Mouse (Mus musculus): ENCODE data around the gene Sap18b. TPM values are rescaled to one million over a fixed set of nuclear protein-coding genes. Genes with fewer than 3 reads are reported as not detected.
"Not testable (repeated sequence)": the region's sequence is repeated elsewhere in the genome, so short reads cannot be mapped to it uniquely, and the experiment has no call there.

Gene Sap18b
- polyA plus RNA-seq, 1 experiment from 2014 or later, result 360 TPM

DNA sequence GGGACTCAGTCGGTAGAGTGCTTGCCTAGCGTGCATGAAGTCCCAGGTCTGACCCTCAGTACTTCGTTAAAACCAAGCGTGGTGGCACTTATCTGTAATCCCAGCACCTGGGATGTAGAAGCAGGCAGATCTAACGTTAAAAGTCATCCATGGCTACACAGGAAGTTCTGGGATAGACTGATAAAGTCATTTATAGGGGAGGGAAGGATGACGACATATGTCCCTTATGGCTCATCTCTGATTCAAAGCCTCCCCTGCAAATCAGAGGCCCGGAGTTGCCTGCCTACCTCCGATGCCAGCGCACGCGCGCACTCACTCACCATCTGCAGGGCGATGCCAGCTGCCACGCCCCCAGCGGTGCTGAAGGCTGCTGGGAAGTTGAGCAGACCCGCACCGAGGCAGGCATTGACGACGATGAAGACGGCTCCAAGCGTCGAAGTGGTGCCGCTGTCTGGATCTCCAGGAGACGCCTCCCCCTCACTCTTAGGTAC, 23.0 kb downstream of the Sap18b start:
- Histone ChIP-seq H3K9me3 (ENCODE audit: control insufficient read depth, low read depth, low read length) (no peaks in the 10 kb centered on the region), H3K4me1 (ENCODE audit: control insufficient read depth, insufficient read depth, low read length) (peaks cover 6% of the 10 kb centered on the region; the same call in 1 of the 2 replicates), H3K4me2 (replicated peaks; ENCODE audit: low read depth, low read length) (no peak overlapping the region), H3K4me3 (ENCODE audit: low read depth, low read length) (no peak overlapping the region), H3K27me3 (ENCODE audit: control insufficient read depth, insufficient read depth, low read length) (no peaks in the 10 kb centered on the region), H3K9ac (replicated peaks; ENCODE audit: low read depth, low read length) (no peak overlapping the region), H3K36me3 (ENCODE audit: control insufficient read depth, insufficient read depth, low read length) (peaks cover 12% of the 10 kb centered on the region; the same call in 1 of the 2 replicates), H3K27ac (ENCODE audit: low read length) (no peak overlapping the region)
- 83% methylated on average over 24 of the region's 24 CpGs for WGBS
- no peak for ATAC-seq (ENCODE audit: insufficient number of reproducible peaks, insufficient read depth, low FRiP score, low read depth)

DNA sequence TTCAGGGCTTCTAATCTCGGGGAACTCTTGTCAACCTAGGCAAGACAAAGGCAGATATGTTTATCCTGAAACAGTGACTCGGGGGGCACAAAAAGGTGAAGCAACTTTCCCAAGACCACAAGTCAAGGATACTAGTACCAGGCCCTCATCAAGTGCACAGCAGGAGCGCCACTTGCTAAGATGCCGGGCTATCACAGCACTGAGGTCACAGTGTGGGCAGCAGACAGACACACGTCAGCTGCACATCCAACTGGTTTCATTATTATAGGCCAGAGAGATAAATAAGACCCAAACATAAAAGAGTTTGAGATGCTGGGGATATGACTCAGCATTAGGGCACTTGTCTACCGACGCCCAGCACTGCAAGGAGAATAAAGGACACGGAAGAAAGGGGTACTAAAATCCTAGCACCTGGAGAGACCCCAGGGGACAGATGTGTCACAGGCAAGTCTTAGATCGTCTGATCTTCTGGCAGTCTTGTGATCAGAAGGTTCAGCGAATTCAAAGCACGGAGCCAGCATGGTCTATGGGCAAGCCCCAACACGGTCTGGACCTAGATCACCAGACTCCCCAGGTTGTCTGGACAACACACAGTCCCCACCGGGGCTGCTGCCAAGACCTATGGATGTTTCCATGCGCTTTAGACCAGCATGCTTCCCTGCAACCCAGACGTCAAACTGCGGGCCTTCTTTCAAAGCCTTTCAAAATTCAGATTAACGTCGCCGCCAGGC, 23.8 kb downstream of the Sap18b start:
- ATAC-seq (ENCODE audit: insufficient number of reproducible peaks, insufficient read depth, low FRiP score, low read depth), result no peak
- Histone ChIP-seq H3K9ac (replicated peaks; ENCODE audit: low read depth, low read length) (no peak overlapping the region), H3K4me1 (ENCODE audit: control insufficient read depth, insufficient read depth, low read length) (peaks cover 6% of the 10 kb centered on the region; the same call in 1 of the 2 replicates), H3K36me3 (ENCODE audit: control insufficient read depth, insufficient read depth, low read length) (peaks cover 12% of the 10 kb centered on the region; the same call in 1 of the 2 replicates), H3K9me3 (ENCODE audit: control insufficient read depth, low read depth, low read length) (no peaks in the 10 kb centered on the region), H3K4me3 (ENCODE audit: low read depth, low read length) (no peak overlapping the region), H3K27me3 (ENCODE audit: control insufficient read depth, insufficient read depth, low read length) (no peaks in the 10 kb centered on the region), H3K27ac (ENCODE audit: low read length) (no peak overlapping the region), H3K4me2 (replicated peaks; ENCODE audit: low read depth, low read length) (no peak overlapping the region)
- WGBS, result 90% methylated on average over 19 of the region's 19 CpGs

DNA sequence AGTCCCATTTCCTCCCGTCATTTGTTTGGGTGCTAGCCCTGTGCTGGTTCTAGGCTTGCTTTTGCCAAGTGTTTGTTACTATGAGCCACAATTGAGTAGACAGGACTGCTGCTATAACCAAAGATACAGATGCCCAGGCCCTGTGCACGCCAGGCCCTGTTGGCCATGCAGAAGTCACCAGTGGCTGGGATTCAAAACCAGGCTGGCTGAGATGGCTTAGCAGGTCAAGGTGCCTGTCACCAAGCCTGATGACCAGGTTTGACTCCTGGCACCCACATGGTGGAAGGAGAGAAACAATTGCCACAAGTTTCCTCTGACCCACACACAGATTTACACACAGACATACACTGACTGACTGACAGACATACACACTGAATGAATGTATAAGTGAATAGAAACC, 25.2 kb downstream of the Sap18b start:
- H3K9ac ChIP-seq (replicated peaks; ENCODE audit: low read depth, low read length), result no peak overlapping the region
- H3K27ac ChIP-seq (ENCODE audit: low read length), result no peak overlapping the region
- no peak overlapping the region for H3K4me3 ChIP-seq (ENCODE audit: low read depth, low read length)
- no peak overlapping the region for H3K4me2 ChIP-seq (replicated peaks; ENCODE audit: low read depth, low read length)
- 94% methylated on average over 2 of the region's 2 CpGs for WGBS
- no peaks in the 10 kb centered on the region for H3K27me3 ChIP-seq (ENCODE audit: control insufficient read depth, insufficient read depth, low read length)
- no peaks in the 10 kb centered on the region for H3K9me3 ChIP-seq (ENCODE audit: control insufficient read depth, low read depth, low read length)
- peaks cover 6% of the 10 kb centered on the region; the same call in 1 of the 2 replicates for H3K36me3 ChIP-seq (ENCODE audit: control insufficient read depth, insufficient read depth, low read length)
- ATAC-seq (ENCODE audit: insufficient number of reproducible peaks, insufficient read depth, low FRiP score, low read depth), result no peak
- peaks cover 6% of the 10 kb centered on the region; the same call in 1 of the 2 replicates for H3K4me1 ChIP-seq (ENCODE audit: control insufficient read depth, insufficient read depth, low read length)

DNA sequence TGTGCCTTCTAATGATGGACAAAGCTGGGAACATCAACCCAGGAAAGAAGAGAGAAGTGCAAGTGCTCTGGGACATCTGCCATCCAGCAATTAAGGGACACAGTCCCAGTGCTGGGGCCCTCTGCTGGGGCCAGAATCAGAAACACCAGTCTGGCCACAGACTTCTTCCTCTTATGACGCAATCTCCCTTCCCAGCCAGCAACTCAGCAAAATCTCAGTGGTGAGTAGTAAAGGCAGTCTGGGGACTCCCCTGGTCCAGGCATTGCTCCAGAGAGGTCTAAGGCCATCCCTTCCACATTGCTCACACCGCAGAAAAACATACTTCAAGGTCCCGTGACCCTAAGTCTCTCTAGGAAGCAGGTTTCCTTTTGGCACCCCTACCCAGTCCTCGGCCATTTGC, 27.1 kb downstream of the Sap18b start:
- no peak for ATAC-seq (ENCODE audit: insufficient number of reproducible peaks, insufficient read depth, low FRiP score, low read depth)
- no peaks in the 10 kb centered on the region for H3K36me3 ChIP-seq (ENCODE audit: control insufficient read depth, insufficient read depth, low read length)
- H3K27ac ChIP-seq (ENCODE audit: low read length), result no peak overlapping the region
- H3K27me3 ChIP-seq (ENCODE audit: control insufficient read depth, insufficient read depth, low read length), result no peaks in the 10 kb centered on the region
- WGBS, result 68% methylated on average over 4 of the region's 4 CpGs
- peak overlapping the region; percentile 66; the same call in 1 of the 2 replicates for H3K4me3 ChIP-seq (ENCODE audit: low read depth, low read length)
- H3K4me2 ChIP-seq (replicated peaks; ENCODE audit: low read depth, low read length), result peak overlapping the region; percentile 79
- H3K4me1 ChIP-seq (ENCODE audit: control insufficient read depth, insufficient read depth, low read length), result peaks cover 6% of the 10 kb centered on the region; the same call in 1 of the 2 replicates
- peak overlapping the region; percentile 25; the same call in 1 of the 2 replicates for H3K9ac ChIP-seq (replicated peaks; ENCODE audit: low read depth, low read length)
- H3K9me3 ChIP-seq (ENCODE audit: control insufficient read depth, low read depth, low read length), result no peaks in the 10 kb centered on the region

DNA sequence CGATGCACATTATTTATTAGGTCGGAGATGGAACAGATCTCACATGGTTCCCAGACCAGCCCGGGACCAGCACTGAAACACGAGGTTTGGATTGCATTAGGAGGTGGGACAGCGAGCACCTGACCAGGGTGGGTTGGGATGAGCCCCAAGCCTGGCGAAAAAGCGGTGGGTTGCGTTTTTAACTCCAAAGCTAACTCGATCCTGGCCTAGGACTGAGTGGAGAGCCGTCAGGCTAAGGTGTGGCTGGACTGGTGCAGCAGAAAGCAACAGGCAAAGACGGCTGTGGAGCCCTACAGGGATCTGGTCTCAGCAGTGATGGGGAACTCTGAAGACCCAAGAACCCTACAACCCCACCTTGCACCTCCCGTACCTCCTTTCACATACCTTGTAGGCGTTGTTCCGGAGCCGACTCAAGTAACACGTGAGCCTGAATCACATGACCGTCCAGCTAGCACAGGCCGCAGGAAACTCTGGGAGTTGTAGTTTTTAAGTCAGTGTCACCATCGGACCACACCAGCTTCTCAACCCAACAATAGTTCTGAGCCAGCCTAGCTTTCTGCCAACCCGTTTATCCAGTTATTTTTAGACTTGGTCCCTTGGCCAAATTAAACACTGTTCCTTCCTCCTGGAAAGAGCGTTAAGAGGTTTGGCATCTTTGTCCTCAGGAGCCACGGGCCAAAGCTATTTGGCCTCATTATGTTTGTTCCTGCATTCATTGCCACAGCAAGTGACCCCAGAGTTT, 28.1 kb downstream of the Sap18b start, which contains the start of gene Slc38a7:
Slc38a7 (minus strand) TSS at position 438 of the 742 bp plus-strand sequence.
- no peaks in the 10 kb centered on the region for H3K27me3 ChIP-seq (ENCODE audit: control insufficient read depth, insufficient read depth, low read length)
- H3K9ac ChIP-seq (replicated peaks; ENCODE audit: low read depth, low read length), result peak within 1 kb of the TSS; percentile 46; the same call in 1 of the 2 replicates
- H3K4me3 ChIP-seq (ENCODE audit: low read depth, low read length), result peak within 1 kb of the TSS; percentile 66
- H3K4me1 ChIP-seq (ENCODE audit: control insufficient read depth, insufficient read depth, low read length), result peaks cover 6% of the 10 kb centered on the region; the same call in 1 of the 2 replicates
- H3K4me2 ChIP-seq (replicated peaks; ENCODE audit: low read depth, low read length), result peak within 1 kb of the TSS; percentile 79
- H3K36me3 ChIP-seq (ENCODE audit: control insufficient read depth, insufficient read depth, low read length), result no peaks in the 10 kb centered on the region
- ATAC-seq (ENCODE audit: insufficient number of reproducible peaks, insufficient read depth, low FRiP score, low read depth), result peak; percentile 95
- H3K9me3 ChIP-seq (ENCODE audit: control insufficient read depth, low read depth, low read length), result no peaks in the 10 kb centered on the region
- no peak within 1 kb of the TSS for H3K27ac ChIP-seq (ENCODE audit: low read length)
- WGBS, result 14% methylated on average over 22 of the region's 22 CpGs

DNA sequence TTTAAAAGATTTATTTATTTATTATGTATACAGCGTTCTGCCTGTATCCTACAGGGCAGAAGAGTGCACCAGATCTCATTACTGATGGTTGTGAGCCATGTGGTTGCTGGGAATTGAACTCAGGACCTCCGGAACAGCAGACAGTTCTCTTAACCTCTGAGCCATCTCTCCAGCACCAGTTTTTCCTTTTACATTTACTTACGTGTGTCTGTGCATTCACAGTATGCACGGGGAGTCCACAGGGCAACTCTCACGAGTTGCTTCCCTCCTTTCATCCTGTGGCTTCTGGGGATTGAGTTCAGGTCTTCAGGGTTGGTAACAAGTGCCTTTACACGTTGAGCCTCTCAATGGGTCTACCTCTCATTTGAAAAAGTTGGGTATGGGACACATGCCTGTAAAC, 29.0 kb downstream of the Sap18b start:
- Histone ChIP-seq H3K27me3 (ENCODE audit: control insufficient read depth, insufficient read depth, low read length) (no peaks in the 10 kb centered on the region), H3K9me3 (ENCODE audit: control insufficient read depth, low read depth, low read length) (no peaks in the 10 kb centered on the region), H3K9ac (replicated peaks; ENCODE audit: low read depth, low read length) (no peak overlapping the region), H3K27ac (ENCODE audit: low read length) (no peak overlapping the region), H3K36me3 (ENCODE audit: control insufficient read depth, insufficient read depth, low read length) (no peaks in the 10 kb centered on the region), H3K4me2 (replicated peaks; ENCODE audit: low read depth, low read length) (no peak overlapping the region), H3K4me1 (ENCODE audit: control insufficient read depth, insufficient read depth, low read length) (peaks cover 6% of the 10 kb centered on the region; the same call in 1 of the 2 replicates), H3K4me3 (ENCODE audit: low read depth, low read length) (no peak overlapping the region)
- no peak for ATAC-seq (ENCODE audit: insufficient number of reproducible peaks, insufficient read depth, low FRiP score, low read depth)
- 83% methylated on average over 6 of the region's 6 CpGs for WGBS

DNA sequence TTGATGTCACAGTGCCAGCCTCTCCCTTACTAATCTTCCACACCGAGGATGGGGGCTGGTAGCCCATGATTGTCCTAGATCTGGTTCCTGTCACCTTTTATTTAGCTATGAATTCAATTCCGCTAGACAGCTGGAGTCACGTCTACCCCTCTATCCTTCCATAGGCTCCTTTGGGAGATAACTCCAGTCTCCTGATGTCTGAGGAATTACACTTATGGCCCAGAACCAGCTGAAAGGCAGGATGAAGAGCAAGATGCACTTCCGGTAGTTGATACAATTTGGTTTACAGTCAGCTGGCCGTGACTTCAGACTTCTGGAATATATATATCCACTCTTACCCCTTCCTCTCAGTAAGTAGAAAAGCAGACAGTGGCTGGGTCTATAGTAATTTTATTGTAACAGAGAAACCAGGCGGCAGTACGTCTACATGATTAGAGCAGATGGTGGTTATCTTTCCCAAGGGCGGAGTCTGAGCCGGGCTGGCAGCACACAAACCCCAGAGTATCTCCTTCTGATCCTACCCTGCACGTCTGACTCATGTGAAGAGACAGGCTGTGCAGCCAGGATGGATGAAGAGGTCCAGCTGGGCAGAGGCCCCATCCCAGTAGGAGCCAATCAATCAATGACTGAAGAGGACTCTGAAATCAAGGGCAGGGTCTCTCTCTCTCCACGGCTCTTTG, 38.8 kb downstream of the Sap18b start:
- not testable (repeated sequence) for H3K9ac ChIP-seq (replicated peaks; ENCODE audit: low read depth, low read length); H3K4me3 ChIP-seq (ENCODE audit: low read depth, low read length); H3K27ac ChIP-seq (ENCODE audit: low read length); H3K27me3 ChIP-seq (ENCODE audit: control insufficient read depth, insufficient read depth, low read length); ATAC-seq (ENCODE audit: insufficient number of reproducible peaks, insufficient read depth, low FRiP score, low read depth); H3K9me3 ChIP-seq (ENCODE audit: control insufficient read depth, low read depth, low read length); H3K4me1 ChIP-seq (ENCODE audit: control insufficient read depth, insufficient read depth, low read length); H3K4me2 ChIP-seq (replicated peaks; ENCODE audit: low read depth, low read length)
- WGBS, result 60% methylated on average over 10 of the region's 11 CpGs
- H3K36me3 ChIP-seq (ENCODE audit: control insufficient read depth, insufficient read depth, low read length), result peaks cover 22% of the 10 kb centered on the region

DNA sequence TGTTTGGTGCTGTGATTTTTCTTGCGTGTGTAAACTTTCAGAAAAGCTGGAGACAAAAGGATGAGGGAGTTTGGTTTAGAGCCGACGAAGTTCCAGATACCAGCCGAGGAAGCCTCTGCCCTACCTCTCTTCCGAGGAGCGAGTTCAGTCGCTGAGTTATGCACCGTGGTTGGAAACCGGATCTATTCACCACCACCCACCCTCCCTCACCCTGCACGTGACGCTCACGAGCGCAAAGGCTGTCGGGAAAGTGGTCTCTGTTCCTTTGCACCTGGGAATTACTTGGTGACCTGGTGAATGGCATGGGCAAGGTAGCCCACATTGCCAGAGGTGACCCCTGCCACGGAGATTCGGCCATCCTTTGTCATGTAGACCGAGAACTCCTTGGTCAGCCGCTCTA, 39.7 kb downstream of the Sap18b start:
- not testable (repeated sequence) for H3K9me3 ChIP-seq (ENCODE audit: control insufficient read depth, low read depth, low read length); H3K27me3 ChIP-seq (ENCODE audit: control insufficient read depth, insufficient read depth, low read length); H3K9ac ChIP-seq (replicated peaks; ENCODE audit: low read depth, low read length); H3K4me2 ChIP-seq (replicated peaks; ENCODE audit: low read depth, low read length); H3K4me1 ChIP-seq (ENCODE audit: control insufficient read depth, insufficient read depth, low read length); H3K27ac ChIP-seq (ENCODE audit: low read length); H3K4me3 ChIP-seq (ENCODE audit: low read depth, low read length); ATAC-seq (ENCODE audit: insufficient number of reproducible peaks, insufficient read depth, low FRiP score, low read depth)
- 93% methylated on average over 17 of the region's 18 CpGs for WGBS
- peaks cover 30% of the 10 kb centered on the region for H3K36me3 ChIP-seq (ENCODE audit: control insufficient read depth, insufficient read depth, low read length)

All from stomach, embryonic 14.5 days (tissue).